Mouse (Mus musculus) G1E (cell line): ENCODE data around the gene Zfp574. TPM values are rescaled to one million over a fixed set of nuclear protein-coding genes. Genes with fewer than 3 reads are reported as not detected.

Source experiments
- ATAC-seq: 2 replicates; pipeline ENCODE4 v1.8.0; 2016; ENCODE audit warnings: mild to moderate bottlenecking; ENCODE audit not compliant: insufficient number of reproducible peaks, poor library complexity, low FRiP score, severe bottlenecking; ENCODE audit errors: extremely low read depth
- DNase-seq: peaks from one replicate; pipeline ENCODE4 v3.0.0; 2012; ENCODE audit warnings: low spot score
- H3K27me3 ChIP-seq: 2 replicates; pipeline ENCODE4 v1.6.1; 2012; ENCODE audit warnings: mild to moderate bottlenecking, low read length, inconsistent platforms; ENCODE audit not compliant: insufficient read depth
- H3K36me3 ChIP-seq: replicated peaks from 2 replicates; pipeline ENCODE3; 2012; ENCODE audit warnings: mild to moderate bottlenecking, inconsistent platforms
- H3K4me1 ChIP-seq: 2 replicates; pipeline ENCODE4 v1.6.1; 2012; ENCODE audit warnings: low read depth, low read length, inconsistent platforms, mixed read lengths; ENCODE audit not compliant: insufficient read depth
- H3K4me3 ChIP-seq: 2 replicates; pipeline ENCODE4 v1.5.1; 2012; ENCODE audit warnings: low read depth, mild to moderate bottlenecking, inconsistent platforms, low read length, moderate library complexity, mixed read lengths
- H3K9me3 ChIP-seq: replicated peaks from 2 replicates; pipeline ENCODE4 v1.6.1; 2012; ENCODE audit warnings: inconsistent platforms
- CTCF ChIP-seq: IDR thresholded peaks from 2 replicates; pipeline ENCODE4 v1.5.1; 2012; ENCODE audit warnings: low read depth, low read length, inconsistent platforms, mixed read lengths
- GATA1 ChIP-seq: IDR thresholded peaks from 2 replicates; pipeline ENCODE4 v1.6.1; 2012; ENCODE audit warnings: borderline replicate concordance, low read length, inconsistent platforms, mixed read lengths
- GATA2 ChIP-seq: IDR thresholded peaks from 2 replicates; pipeline ENCODE4 v1.6.1; 2012; ENCODE audit warnings: low read depth, low read length, inconsistent platforms, borderline replicate concordance
- POLR2AphosphoS5 ChIP-seq: IDR thresholded peaks from 2 replicates; pipeline ENCODE4 v1.6.1; 2012; ENCODE audit warnings: low read depth, low read length, inconsistent platforms; ENCODE audit not compliant: insufficient replicate concordance
- TAL1 ChIP-seq: conservative IDR thresholded peaks from 2 replicates; pipeline ENCODE4 v1.6.1; 2012; ENCODE audit warnings: low read depth, low read length, inconsistent platforms, mixed read lengths
- polyA plus RNA-seq: library from polyadenylated mRNA; stranded (reverse); fragments of >175 nt; gene quantifications from 2 replicates; pipeline ENCODE4 v1.2.3, GENCODE M21; 2012
- total RNA-seq, 2 experiments: library from RNA; stranded (forward) in 1 of 2; stranded (reverse) in 1 of 2; fragments of 200-1000 nt in 1 of 2; fragments of >200 nt in 1 of 2; fragmentation: Nextera tagmentation in 1 of 2; gene quantifications; 2 replicates each; pipeline ENCODE4 v1.2.3; 2014 to 2017

Gene Zfp574
- total and polyA plus RNA-seq, 3 experiments = 15.4 to 66.3 (median 31.5) TPM

GRCm38 (mm10) chr7:25131247-25131646 lies 58.9 kb downstream of the Zfp574 start:
- TF ChIP-seq GATA1 (no peak), GATA2 (no peak), TAL1 (no peak), CTCF (no peak), POLR2AphosphoS5 (no peak)
- H3K4me1 ChIP-seq = peaks cover 22% of the 10 kb centered on the region
- DNase-seq (no peak), ATAC-seq (no peak)
- H3K27me3 ChIP-seq = peaks cover 36% of the 10 kb centered on the region
- H3K9me3 ChIP-seq = peaks cover 4% of the 10 kb centered on the region
- no peak overlapping the region for H3K4me3 ChIP-seq
- no peaks in the 10 kb centered on the region for H3K36me3 ChIP-seq

GRCm38 (mm10) chr7:25132318-25132960 lies 60.1 kb downstream of the Zfp574 start:
- no peaks in the 10 kb centered on the region for H3K36me3 ChIP-seq
- peak; percentile 75 for DNase-seq
- peaks cover 31% of the 10 kb centered on the region for H3K27me3 ChIP-seq
- H3K4me3 ChIP-seq = peak overlapping the region; percentile 67
- ATAC-seq = peak; percentile 34; the same call in 1 of the 2 replicates
- peaks cover 22% of the 10 kb centered on the region for H3K4me1 ChIP-seq
- peaks cover 4% of the 10 kb centered on the region for H3K9me3 ChIP-seq
- TF ChIP-seq CTCF (no peak), GATA1 (no peak), POLR2AphosphoS5 (no peak), TAL1 (no peak), GATA2 (no peak)

Other genes with a start within 250 kb of the Zfp574 start
- gene Gm9844, start 210.4 kb upstream of the Zfp574 start, total RNA-seq (2014; fragmentation: Nextera tagmentation) = not detected in 2 replicates
- gene Gm9844, start 210.4 kb upstream of the Zfp574 start, total RNA-seq (2017) = not detected in 2 replicates
- 1.3 and 1.7 TPM in 2 replicates for gene Gm9844, start 210.4 kb upstream of the Zfp574 start, polyA plus RNA-seq
- gene Lypd4, start 202.6 kb upstream of the Zfp574 start, total RNA-seq (2014; fragmentation: Nextera tagmentation) = not detected in 2 replicates
- gene Lypd4, start 202.6 kb upstream of the Zfp574 start, total RNA-seq (2017) = 0.11 and 0.17 TPM in 2 replicates
- not detected in 2 replicates for gene Lypd4, start 202.6 kb upstream of the Zfp574 start, polyA plus RNA-seq
- not detected in 2 replicates for gene Dmrtc2, start 202.5 kb upstream of the Zfp574 start, total RNA-seq (2014; fragmentation: Nextera tagmentation)
- gene Dmrtc2, start 202.5 kb upstream of the Zfp574 start, total RNA-seq (2017) = not detected in 2 replicates
- not detected in 2 replicates for gene Dmrtc2, start 202.5 kb upstream of the Zfp574 start, polyA plus RNA-seq
- 877 and 949 TPM in 2 replicates for gene Rps19, start 188.2 kb upstream of the Zfp574 start, total RNA-seq (2014; fragmentation: Nextera tagmentation)
- gene Rps19, start 188.2 kb upstream of the Zfp574 start, total RNA-seq (2017) = 1,262 and 1,401 TPM in 2 replicates
- gene Rps19, start 188.2 kb upstream of the Zfp574 start, polyA plus RNA-seq = 2,998 and 3,499 TPM in 2 replicates
- gene Cd79a, start 175.2 kb upstream of the Zfp574 start, total RNA-seq (2014; fragmentation: Nextera tagmentation) = not detected in 2 replicates
- gene Cd79a, start 175.2 kb upstream of the Zfp574 start, total RNA-seq (2017) = 0.11 TPM in 1 of 2 replicates, not detected in the other
- 0.04 TPM in 1 of 2 replicates, not detected in the other for gene Cd79a, start 175.2 kb upstream of the Zfp574 start, polyA plus RNA-seq
- 97.4 and 107 TPM in 2 replicates for gene Arhgef1, start 169.7 kb upstream of the Zfp574 start, total RNA-seq (2014; fragmentation: Nextera tagmentation)
- gene Arhgef1, start 169.7 kb upstream of the Zfp574 start, total RNA-seq (2017) = 38.3 and 48.2 TPM in 2 replicates
- gene Arhgef1, start 169.7 kb upstream of the Zfp574 start, polyA plus RNA-seq = 365 and 371 TPM in 2 replicates
- not detected in 2 replicates for gene Gm4881, start 128.1 kb upstream of the Zfp574 start, total RNA-seq (2014; fragmentation: Nextera tagmentation)
- not detected in 2 replicates for gene Gm4881, start 128.1 kb upstream of the Zfp574 start, total RNA-seq (2017)
- gene Gm4881, start 128.1 kb upstream of the Zfp574 start, polyA plus RNA-seq = not detected in 2 replicates
- gene Rabac1, start 99.8 kb upstream of the Zfp574 start, total RNA-seq (2014; fragmentation: Nextera tagmentation) = 11.7 and 17.3 TPM in 2 replicates
- 36.3 and 49.3 TPM in 2 replicates for gene Rabac1, start 99.8 kb upstream of the Zfp574 start, total RNA-seq (2017)
- 79.9 and 99.9 TPM in 2 replicates for gene Rabac1, start 99.8 kb upstream of the Zfp574 start, polyA plus RNA-seq
- not detected in 2 replicates for gene Atp1a3, start 66.6 kb upstream of the Zfp574 start, total RNA-seq (2014; fragmentation: Nextera tagmentation)
- 0.06 and 0.11 TPM in 2 replicates for gene Atp1a3, start 66.6 kb upstream of the Zfp574 start, total RNA-seq (2017)
- 0.04 TPM in 1 of 2 replicates, not detected in the other for gene Atp1a3, start 66.6 kb upstream of the Zfp574 start, polyA plus RNA-seq
- gene Grik5, start 221 bp upstream of the Zfp574 start, total RNA-seq (2014; fragmentation: Nextera tagmentation) = 168 and 198 TPM in 2 replicates
- gene Grik5, start 221 bp upstream of the Zfp574 start, total RNA-seq (2017) = 75.9 and 91.3 TPM in 2 replicates
- 85.8 and 94.6 TPM in 2 replicates for gene Grik5, start 221 bp upstream of the Zfp574 start, polyA plus RNA-seq
- 0.38 and 1.6 TPM in 2 replicates for gene Pou2f2, start 107.2 kb downstream of the Zfp574 start, total RNA-seq (2014; fragmentation: Nextera tagmentation)
- 0.06 and 0.16 TPM in 2 replicates for gene Pou2f2, start 107.2 kb downstream of the Zfp574 start, total RNA-seq (2017)
- 0.58 and 0.59 TPM in 2 replicates for gene Pou2f2, start 107.2 kb downstream of the Zfp574 start, polyA plus RNA-seq
- gene Dedd2, start 148.0 kb downstream of the Zfp574 start, total RNA-seq (2014; fragmentation: Nextera tagmentation) = 4.6 and 13.1 TPM in 2 replicates
- 9.7 and 13.2 TPM in 2 replicates for gene Dedd2, start 148.0 kb downstream of the Zfp574 start, total RNA-seq (2017)
- 43.7 and 55.3 TPM in 2 replicates for gene Dedd2, start 148.0 kb downstream of the Zfp574 start, polyA plus RNA-seq
- 20.4 and 20.8 TPM in 2 replicates for gene Zfp526, start 148.9 kb downstream of the Zfp574 start, total RNA-seq (2014; fragmentation: Nextera tagmentation)
- 8.8 and 9.9 TPM in 2 replicates for gene Zfp526, start 148.9 kb downstream of the Zfp574 start, total RNA-seq (2017)
- gene Zfp526, start 148.9 kb downstream of the Zfp574 start, polyA plus RNA-seq = 27.6 and 28.7 TPM in 2 replicates
- gene Gsk3a, start 165.3 kb downstream of the Zfp574 start, total RNA-seq (2014; fragmentation: Nextera tagmentation) = 154 and 167 TPM in 2 replicates
- 38.9 and 41.6 TPM in 2 replicates for gene Gsk3a, start 165.3 kb downstream of the Zfp574 start, total RNA-seq (2017)
- gene Gsk3a, start 165.3 kb downstream of the Zfp574 start, polyA plus RNA-seq = 107 and 113 TPM in 2 replicates
- 31.5 and 43.4 TPM in 2 replicates for gene Erf, start 178.2 kb downstream of the Zfp574 start, total RNA-seq (2014; fragmentation: Nextera tagmentation)
- gene Erf, start 178.2 kb downstream of the Zfp574 start, total RNA-seq (2017) = 6.9 TPM in 2 replicates
- 97.7 and 117 TPM in 2 replicates for gene Erf, start 178.2 kb downstream of the Zfp574 start, polyA plus RNA-seq
- 154 and 160 TPM in 2 replicates for gene Cic, start 195.1 kb downstream of the Zfp574 start, total RNA-seq (2014; fragmentation: Nextera tagmentation)
- gene Cic, start 195.1 kb downstream of the Zfp574 start, total RNA-seq (2017) = 32.2 and 36.6 TPM in 2 replicates
- gene Cic, start 195.1 kb downstream of the Zfp574 start, polyA plus RNA-seq = 381 and 382 TPM in 2 replicates
- gene Pafah1b3, start 225.4 kb downstream of the Zfp574 start, total RNA-seq (2014; fragmentation: Nextera tagmentation) = 39.0 and 41.3 TPM in 2 replicates
- 76.9 and 94.6 TPM in 2 replicates for gene Pafah1b3, start 225.4 kb downstream of the Zfp574 start, total RNA-seq (2017)
- gene Pafah1b3, start 225.4 kb downstream of the Zfp574 start, polyA plus RNA-seq = 69.0 and 79.2 TPM in 2 replicates
- gene Prr19, start 228.8 kb downstream of the Zfp574 start, total RNA-seq (2014; fragmentation: Nextera tagmentation) = not detected in 2 replicates
- gene Prr19, start 228.8 kb downstream of the Zfp574 start, total RNA-seq (2017) = not detected in 2 replicates
- gene Prr19, start 228.8 kb downstream of the Zfp574 start, polyA plus RNA-seq = 0.07 TPM in 1 of 2 replicates, not detected in the other
- gene Tmem145, start 233.5 kb downstream of the Zfp574 start, total RNA-seq (2014; fragmentation: Nextera tagmentation) = not detected in 2 replicates
- gene Tmem145, start 233.5 kb downstream of the Zfp574 start, total RNA-seq (2017) = not detected in 2 replicates
- gene Tmem145, start 233.5 kb downstream of the Zfp574 start, polyA plus RNA-seq = not detected in 2 replicates
- 14.3 and 14.4 TPM in 2 replicates for gene Megf8, start 244.6 kb downstream of the Zfp574 start, total RNA-seq (2014; fragmentation: Nextera tagmentation)
- 6.3 and 7.5 TPM in 2 replicates for gene Megf8, start 244.6 kb downstream of the Zfp574 start, total RNA-seq (2017)
- 24.4 and 25.3 TPM in 2 replicates for gene Megf8, start 244.6 kb downstream of the Zfp574 start, polyA plus RNA-seq